Mouse (Mus musculus) macrophage (primary cell): ENCODE data around the gene Nphp4. TPM values are rescaled to one million over a fixed set of nuclear protein-coding genes. Genes with fewer than 3 reads are reported as not detected.

Experiments used
- H3K27ac ChIP-seq: fragments of 350-480 bp; formaldehyde crosslinking; 2 replicates; pipeline ENCODE4 v1.9.0; 2021
- H3K36me3 ChIP-seq: fragments of 350-480 bp; formaldehyde crosslinking; 2 replicates; pipeline ENCODE4 v1.9.0; 2021; ENCODE audit errors: inconsistent target
- H3K4me3 ChIP-seq: fragments of 350-480 bp; formaldehyde crosslinking; 2 replicates; pipeline ENCODE4 v1.9.0; 2021; ENCODE audit errors: inconsistent target
- H3K79me2 ChIP-seq: fragments of 350-480 bp; formaldehyde crosslinking; 2 replicates; pipeline ENCODE4 v1.9.0; 2021; ENCODE audit errors: inconsistent target
- WGBS: methylation state at CpG from one replicate; pipeline ENCODE4 v1.1.7; 2026; ENCODE audit warnings: inconsistent platforms; ENCODE audit not compliant: missing documents; 5-methylcytosine and 5-hydroxymethylcytosine counted together
- polyA plus RNA-seq: library from polyadenylated mRNA; stranded (reverse); fragments of 250-400 nt; gene quantifications from 3 replicates; pipeline ENCODE4 v1.2.4, GENCODE M21; 2018; ENCODE audit warnings: inconsistent platforms

The Nphp4 gene
- polyA plus RNA-seq, 1 experiment from 2014 or later = 0.33 TPM

- Histone ChIP-seq H3K36me3 (no peaks in the 10 kb centered on the region), H3K27ac (no peak overlapping the region), H3K79me2 (no peaks in the 10 kb centered on the region), H3K4me3 (no peak overlapping the region)
- WGBS = 91% methylated on average over 4 of the region's 4 CpGs
These were observed 18.8 kb upstream of the Nphp4 start for GRCm38 (mm10) chr4:152457673-152458072.

GRCm38 (mm10) chr4:152462516-152462915 is 14.0 kb upstream of the Nphp4 start:
- Histone ChIP-seq H3K79me2 (no peaks in the 10 kb centered on the region), H3K27ac (no peak overlapping the region), H3K36me3 (no peaks in the 10 kb centered on the region), H3K4me3 (no peak overlapping the region)
- WGBS = 93% methylated on average over 12 of the region's 12 CpGs

DNA sequence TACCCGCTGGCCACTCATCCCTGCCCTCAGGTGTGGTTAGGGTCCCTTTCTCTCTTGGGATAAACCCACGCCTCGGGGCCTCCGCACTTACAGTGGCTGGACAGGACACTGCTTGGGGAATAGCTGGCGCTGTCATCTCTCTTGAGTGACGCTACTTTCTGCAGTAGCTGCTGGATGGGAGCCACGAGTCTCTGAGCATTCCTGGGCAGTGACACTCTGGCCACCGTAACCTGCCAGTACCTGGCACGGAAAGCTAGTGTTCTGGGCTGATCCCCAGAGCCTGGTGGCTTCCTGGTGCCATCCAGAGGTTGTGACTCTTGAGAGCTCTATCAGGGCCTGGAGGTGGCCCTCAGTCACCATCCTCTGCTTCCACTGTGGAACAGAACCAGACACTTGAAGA is 13.4 kb upstream of the Nphp4 start:
- no peaks in the 10 kb centered on the region for H3K79me2 ChIP-seq
- H3K27ac ChIP-seq = no peak overlapping the region
- H3K4me3 ChIP-seq = no peak overlapping the region
- WGBS = 88% methylated on average over 9 of the region's 9 CpGs
- no peaks in the 10 kb centered on the region for H3K36me3 ChIP-seq

DNA sequence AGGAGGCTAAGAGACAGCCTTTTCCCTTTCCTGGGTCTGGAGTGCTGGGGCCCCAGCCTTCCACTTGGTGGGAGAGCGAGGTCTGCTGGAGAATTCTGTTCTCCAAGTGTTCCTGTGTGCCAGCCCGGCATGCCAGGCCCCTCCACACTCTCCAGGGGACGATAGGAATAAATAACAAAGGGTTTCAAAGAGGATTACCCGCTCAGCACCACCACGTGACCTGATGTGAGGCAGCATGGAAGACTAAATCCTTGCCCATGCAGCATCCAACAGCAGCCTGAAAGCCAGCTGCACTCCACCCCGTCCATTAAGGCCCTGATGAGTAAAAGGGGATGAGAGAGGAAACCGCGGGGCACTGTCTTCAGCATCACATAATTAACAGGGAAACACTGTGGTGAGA is 11.4 kb upstream of the Nphp4 start:
- Histone ChIP-seq H3K27ac (no peak overlapping the region), H3K36me3 (no peaks in the 10 kb centered on the region), H3K79me2 (no peaks in the 10 kb centered on the region), H3K4me3 (no peak overlapping the region)
- 79% methylated on average over 8 of the region's 8 CpGs for WGBS

GRCm38 (mm10) chr4:152466601-152467000 is 9.9 kb upstream of the Nphp4 start:
- Histone ChIP-seq H3K4me3 (no peak overlapping the region), H3K36me3 (no peaks in the 10 kb centered on the region), H3K79me2 (no peaks in the 10 kb centered on the region), H3K27ac (no peak overlapping the region)
- WGBS = 91% methylated on average over 13 of the region's 13 CpGs

DNA sequence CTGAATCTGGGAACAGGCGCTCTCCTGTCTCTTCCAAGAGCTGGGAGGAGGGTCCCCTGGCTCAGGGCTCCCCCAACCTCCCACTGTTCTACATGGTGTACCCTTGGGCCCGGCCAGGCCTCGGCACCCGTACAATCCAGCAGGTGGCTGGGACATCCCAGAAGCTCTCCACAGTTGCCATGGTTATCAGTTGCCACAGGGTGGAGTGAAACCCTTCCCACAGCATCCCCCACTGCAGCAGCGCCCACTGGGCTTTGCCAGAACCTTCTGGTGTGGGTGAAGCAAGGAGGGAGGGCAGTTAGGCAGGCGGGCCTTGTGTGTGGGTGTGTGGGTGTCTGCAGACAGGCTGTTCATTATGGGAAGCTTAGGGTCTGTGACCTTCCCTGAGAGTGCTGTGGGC is 8.6 kb upstream of the Nphp4 start:
- no peak overlapping the region for H3K27ac ChIP-seq
- 92% methylated on average over 6 of the region's 6 CpGs for WGBS

DNA sequence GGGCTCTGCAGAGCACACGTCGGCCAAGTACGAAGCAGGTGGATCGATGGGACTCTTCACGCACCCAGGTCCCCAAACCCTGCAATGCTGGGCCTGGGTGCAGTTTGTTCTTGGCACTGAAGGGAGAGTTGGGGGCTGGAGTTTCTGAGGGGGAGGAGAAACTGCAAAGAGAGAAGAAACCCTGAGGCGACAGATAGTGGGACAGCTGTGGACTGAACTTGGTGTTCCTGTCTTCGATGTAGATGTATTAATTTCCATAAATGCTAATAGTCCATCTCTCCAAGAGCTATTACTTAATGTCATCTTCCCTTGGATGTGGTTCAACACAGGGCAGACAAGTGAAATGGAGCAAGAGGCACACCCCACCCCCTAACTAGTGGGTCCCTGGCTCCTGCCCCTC is 565 bp upstream of the Nphp4 start:
- H3K27ac ChIP-seq = no peak overlapping the region
- 84% methylated on average over 7 of the region's 7 CpGs for WGBS
- H3K36me3 ChIP-seq = no peaks in the 10 kb centered on the region
- H3K79me2 ChIP-seq = no peaks in the 10 kb centered on the region
- H3K4me3 ChIP-seq = no peak overlapping the region

More for the DNA sequence above, 8.6 kb upstream of the Nphp4 start:
- Histone ChIP-seq H3K79me2 (no peaks in the 10 kb centered on the region), H3K4me3 (no peak overlapping the region), H3K36me3 (no peaks in the 10 kb centered on the region)

GRCm38 (mm10) chr4:152477106-152477465 is 580 bp downstream of the Nphp4 start:
- H3K79me2 ChIP-seq = no peaks in the 10 kb centered on the region
- no peak overlapping the region for H3K27ac ChIP-seq
- 1% methylated on average over 21 of the region's 21 CpGs for WGBS
- peak overlapping the region; percentile 48; the same call in 1 of the 2 replicates for H3K4me3 ChIP-seq
- no peaks in the 10 kb centered on the region for H3K36me3 ChIP-seq

DNA sequence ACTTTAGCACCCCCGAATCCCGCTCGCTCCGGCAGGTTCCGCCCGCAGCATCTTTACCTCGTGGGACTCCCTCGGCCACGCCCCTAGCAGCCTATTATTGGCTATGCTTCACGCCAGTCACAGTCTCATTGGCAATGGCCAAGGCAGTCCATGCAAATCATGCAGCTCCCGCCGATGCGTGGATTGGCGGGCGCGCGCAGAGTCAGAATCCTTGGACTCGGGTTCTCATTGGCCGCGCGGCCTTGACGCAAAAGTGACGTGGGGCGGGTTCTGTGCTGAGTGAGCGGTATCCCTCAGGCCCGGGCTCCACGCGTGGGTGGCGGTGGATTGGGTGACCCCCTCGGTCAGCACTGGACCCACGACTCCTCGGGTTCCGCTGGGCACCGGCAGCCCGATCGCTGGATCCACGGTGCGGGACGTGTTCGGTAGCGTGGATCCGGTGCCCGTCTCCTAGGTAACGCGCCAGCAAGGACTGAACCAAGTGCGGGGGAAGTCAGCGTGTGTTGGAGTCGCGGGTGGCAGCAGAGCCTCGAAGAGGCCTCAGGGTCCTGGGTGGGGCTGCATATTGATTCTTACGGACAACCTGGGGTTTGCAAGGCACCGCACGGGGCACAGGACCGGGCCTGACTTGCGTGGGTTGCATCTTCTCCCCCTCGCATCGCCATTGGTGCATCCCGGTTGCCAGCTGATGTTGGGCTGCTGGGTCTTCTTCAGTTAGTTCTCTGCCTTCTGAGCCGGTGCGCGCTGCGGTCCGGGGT is 1.1 kb downstream of the Nphp4 start, which contains the start of gene Kcnab2:
Kcnab2 (minus strand) TSS at position 406 of the 758 bp plus-strand sequence.
- H3K4me3 ChIP-seq = peak within 1 kb of the TSS; percentile 48
- no peaks in the 10 kb centered on the region for H3K79me2 ChIP-seq
- H3K27ac ChIP-seq = peak within 1 kb of the TSS; percentile 87
- under 1% methylated on average over 58 of the region's 63 CpGs for WGBS
- H3K36me3 ChIP-seq = no peaks in the 10 kb centered on the region

DNA sequence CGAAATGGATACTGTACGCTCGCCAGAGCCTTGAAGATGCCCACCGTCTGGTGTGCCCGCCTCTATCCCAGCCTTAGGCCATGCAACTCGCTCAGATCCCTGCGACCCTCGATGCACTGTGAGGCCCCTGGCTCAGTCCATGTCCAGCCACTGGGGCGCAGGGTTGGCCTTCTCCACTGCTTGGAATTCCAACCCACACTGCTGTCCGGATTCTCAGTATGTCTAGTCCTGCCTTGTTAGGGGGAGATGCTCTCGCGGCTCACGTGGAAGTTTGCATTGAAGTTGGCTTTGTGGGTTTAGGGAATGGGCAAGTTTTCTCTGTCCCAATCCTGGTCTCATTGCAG is 1.7 kb downstream of the Nphp4 start:
- Histone ChIP-seq H3K36me3 (no peaks in the 10 kb centered on the region), H3K27ac (peak overlapping the region; percentile 87), H3K79me2 (no peaks in the 10 kb centered on the region), H3K4me3 (peak overlapping the region; percentile 48)
- WGBS = 7% methylated on average over 13 of the region's 13 CpGs

- Histone ChIP-seq H3K79me2 (no peaks in the 10 kb centered on the region), H3K36me3 (no peaks in the 10 kb centered on the region), H3K27ac (no peak overlapping the region), H3K4me3 (no peak overlapping the region)
- 84% methylated on average over 8 of the region's 8 CpGs for WGBS
These were observed 3.9 kb downstream of the Nphp4 start for GRCm38 (mm10) chr4:152480426-152480825.

GRCm38 (mm10) chr4:152488046-152488445 is 11.5 kb downstream of the Nphp4 start:
- H3K79me2 ChIP-seq = no peaks in the 10 kb centered on the region
- 93% methylated on average over 9 of the region's 10 CpGs for WGBS
- H3K36me3 ChIP-seq = no peaks in the 10 kb centered on the region
- no peak overlapping the region for H3K4me3 ChIP-seq
- no peak overlapping the region for H3K27ac ChIP-seq

DNA sequence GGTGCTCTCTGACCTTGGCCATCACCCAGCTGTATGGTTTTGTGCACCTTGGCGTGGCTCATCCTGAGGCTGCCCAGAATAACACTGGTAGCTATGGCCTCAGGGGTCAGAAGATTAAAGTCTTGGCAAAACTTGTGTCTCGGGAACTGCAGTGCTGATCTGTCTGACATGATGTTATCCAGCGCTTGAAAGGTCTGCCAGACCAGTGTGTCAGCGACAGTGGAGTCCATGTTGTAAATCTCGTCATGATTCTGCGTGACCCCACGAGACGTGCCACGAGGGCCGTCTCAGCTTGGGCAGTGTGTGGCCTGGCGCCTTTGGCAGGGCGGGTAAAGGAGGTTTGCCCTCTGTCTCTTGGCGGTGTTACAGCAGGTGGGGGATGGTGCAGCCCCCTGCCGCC is 13.8 kb downstream of the Nphp4 start:
- Histone ChIP-seq H3K4me3 (no peak overlapping the region), H3K36me3 (no peaks in the 10 kb centered on the region), H3K27ac (no peak overlapping the region), H3K79me2 (no peaks in the 10 kb centered on the region)
- 97% methylated on average over 14 of the region's 14 CpGs for WGBS

DNA sequence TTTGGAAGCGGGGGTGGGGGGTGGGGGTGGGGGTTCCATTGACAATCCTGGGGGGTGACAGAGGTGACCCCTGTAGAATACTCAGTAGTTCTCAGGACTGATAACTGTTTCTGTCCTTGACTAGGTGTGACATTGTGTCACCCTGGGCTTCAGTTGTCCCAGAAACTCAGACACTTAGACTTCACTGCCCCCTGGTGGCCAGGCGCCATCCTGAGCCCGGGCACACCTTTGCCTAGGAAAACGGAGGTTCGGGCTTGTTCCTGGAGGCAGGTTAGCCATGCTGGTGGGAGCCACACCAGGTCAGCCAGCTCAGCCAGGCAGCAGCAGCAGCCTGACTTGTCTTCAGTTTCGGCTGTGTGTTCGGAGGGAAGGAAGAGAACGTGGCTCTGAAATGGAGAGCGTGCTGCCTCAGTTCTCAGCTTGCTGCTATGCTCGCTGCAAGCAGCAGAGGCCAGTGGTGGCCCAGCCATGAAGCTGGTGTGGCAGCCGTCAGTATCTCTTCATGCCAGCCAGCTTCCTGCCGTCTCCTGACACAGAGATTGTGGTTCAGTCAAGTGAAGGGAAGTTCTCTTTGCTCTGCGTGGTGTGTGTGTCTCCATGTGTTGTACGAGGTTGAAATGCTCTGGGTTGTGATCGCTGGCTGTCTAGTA is 14.9 kb downstream of the Nphp4 start:
- Histone ChIP-seq H3K79me2 (no peaks in the 10 kb centered on the region), H3K36me3 (no peaks in the 10 kb centered on the region), H3K4me3 (no peak overlapping the region), H3K27ac (no peak overlapping the region)
- WGBS = 17% methylated on average over 14 of the region's 15 CpGs

DNA sequence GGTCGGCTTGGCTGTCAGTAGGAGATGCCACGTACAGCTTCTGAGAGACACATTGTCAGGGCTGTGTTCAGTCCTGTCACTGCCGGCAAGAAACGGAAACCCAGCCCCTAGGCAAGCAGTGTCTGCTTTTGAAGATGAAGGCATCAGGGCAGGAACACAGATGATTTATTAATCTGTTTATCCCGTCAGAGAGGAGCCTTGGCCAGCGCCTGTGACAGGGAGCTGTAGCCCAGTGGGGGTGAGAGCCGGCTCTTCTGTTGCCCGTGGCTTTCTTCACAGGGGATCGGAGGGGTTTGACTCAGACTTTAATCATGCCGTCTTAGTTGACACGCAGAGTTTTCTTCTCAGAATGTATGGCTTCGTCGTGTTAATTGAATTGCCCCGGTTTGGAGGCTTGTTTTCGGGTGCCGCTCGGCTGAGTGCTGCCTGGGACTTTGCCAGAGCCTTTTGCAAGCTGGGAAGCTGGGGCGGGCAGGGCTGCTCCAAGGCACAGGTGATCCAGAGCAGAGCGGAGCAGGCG is 17.9 kb downstream of the Nphp4 start:
- Histone ChIP-seq H3K4me3 (no peak overlapping the region), H3K27ac (no peak overlapping the region), H3K79me2 (no peaks in the 10 kb centered on the region), H3K36me3 (no peaks in the 10 kb centered on the region)
- WGBS = 77% methylated on average over 20 of the region's 20 CpGs
